Mouse (Mus musculus): ENCODE data around the gene Tshz3. TPM values are rescaled to one million over a fixed set of nuclear protein-coding genes. Genes with fewer than 3 reads are reported as not detected.

Tshz3 gene
- total RNA-seq (2022) = 10 to 100 TPM; 43.1 to 48.9 (median 45.9) TPM

DNA sequence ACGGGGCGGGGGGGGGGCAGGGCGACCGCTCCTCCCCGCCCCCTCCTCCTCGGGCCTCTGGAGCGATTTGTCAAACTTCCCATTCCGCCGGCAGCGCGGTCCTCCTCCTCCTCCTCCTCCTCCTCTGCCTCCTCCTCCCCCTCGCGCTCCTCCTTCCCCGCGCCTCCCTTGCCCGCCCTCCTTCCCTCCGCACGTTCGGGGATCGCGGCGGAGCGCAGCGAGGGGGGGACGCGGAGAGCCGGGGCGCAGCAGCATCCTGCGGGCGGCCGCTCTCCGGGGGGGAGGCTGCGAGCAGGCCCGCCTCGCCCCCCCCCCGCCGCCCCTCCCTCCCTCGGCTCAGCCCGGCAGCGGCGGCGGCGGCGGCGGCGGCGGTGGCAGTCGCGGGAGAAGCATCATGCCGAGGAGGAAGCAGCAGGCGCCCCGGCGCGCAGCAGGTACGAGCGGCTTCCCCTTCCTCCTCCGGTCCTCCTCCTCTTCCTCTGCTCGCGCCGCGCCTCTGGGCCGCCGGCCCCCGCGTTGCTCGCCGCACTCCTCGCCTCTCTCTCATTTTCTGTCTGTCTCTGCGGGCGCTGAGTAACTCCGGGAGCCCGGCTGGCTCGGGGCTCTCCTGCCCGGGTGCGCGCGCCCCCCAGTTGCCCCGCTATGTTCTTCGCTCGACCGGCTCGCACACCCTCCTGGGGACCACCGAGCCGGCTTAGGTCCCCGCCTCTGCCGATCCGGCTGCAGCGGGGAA, at the start of gene Tshz3:
Gene Tshz3, plus strand, starts transcription at position 263 of the 733 bp plus-strand sequence.
- DNase-seq (ENCODE audit: low spot score in 2 of 2) = no peak

DNA sequence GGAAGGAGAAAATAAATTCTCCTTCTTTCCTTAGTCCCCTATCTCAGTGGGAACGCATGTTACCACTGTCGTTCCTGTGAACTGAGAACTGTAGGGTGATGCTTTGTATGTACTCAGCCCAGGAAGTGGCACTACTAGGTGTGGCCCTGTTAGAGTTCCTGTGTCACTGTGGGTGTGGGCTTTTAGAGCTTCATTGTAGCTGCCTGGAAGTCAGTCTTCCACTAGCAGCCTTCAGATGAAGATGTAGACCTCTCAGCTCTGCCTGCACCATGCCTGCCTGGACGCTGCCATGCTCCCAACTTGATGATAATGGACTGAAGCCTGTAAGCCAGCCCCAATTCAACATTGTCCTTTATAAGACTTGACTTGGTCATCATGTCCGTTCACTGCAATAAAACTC, 42.0 kb upstream of the Tshz3 start:
- no peak for DNase-seq (ENCODE audit: low spot score in 2 of 2)

- DNase-seq (ENCODE audit: low spot score in 2 of 2) = no peak
Measured at GRCm38 (mm10) chr7:36656401-36656800, 41.5 kb upstream of the Tshz3 start.

GRCm38 (mm10) chr7:36658331-36658730, 39.6 kb upstream of the Tshz3 start:
- DNase-seq (ENCODE audit: low spot score in 2 of 2) = no peak

GRCm38 (mm10) chr7:36659265-36659664, 38.7 kb upstream of the Tshz3 start:
- no peak for DNase-seq (ENCODE audit: low spot score in 2 of 2)

DNA sequence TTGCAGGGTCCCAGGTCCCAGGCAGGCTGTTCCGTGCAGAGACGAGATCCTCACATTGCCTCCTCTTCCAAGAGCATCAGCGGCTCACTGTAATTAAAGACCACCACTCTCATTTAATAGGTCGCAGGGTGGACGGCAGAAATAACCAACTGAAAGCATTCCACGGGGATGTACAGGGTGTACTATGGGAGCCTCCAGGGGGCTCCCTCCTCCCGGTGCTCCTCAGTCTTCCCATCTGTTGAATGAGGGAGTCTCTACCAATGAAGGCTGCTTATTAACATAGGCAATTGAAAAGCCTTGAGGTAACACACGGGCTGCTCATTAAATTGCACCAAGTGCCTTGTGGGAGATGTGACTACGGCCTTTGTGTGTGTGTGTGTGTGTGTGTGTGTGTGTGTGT, 37.3 kb upstream of the Tshz3 start:
- no peak for DNase-seq (ENCODE audit: low spot score in 2 of 2)

GRCm38 (mm10) chr7:36663431-36663830, 34.5 kb upstream of the Tshz3 start:
- DNase-seq (ENCODE audit: low spot score in 2 of 2) = no peak

DNA sequence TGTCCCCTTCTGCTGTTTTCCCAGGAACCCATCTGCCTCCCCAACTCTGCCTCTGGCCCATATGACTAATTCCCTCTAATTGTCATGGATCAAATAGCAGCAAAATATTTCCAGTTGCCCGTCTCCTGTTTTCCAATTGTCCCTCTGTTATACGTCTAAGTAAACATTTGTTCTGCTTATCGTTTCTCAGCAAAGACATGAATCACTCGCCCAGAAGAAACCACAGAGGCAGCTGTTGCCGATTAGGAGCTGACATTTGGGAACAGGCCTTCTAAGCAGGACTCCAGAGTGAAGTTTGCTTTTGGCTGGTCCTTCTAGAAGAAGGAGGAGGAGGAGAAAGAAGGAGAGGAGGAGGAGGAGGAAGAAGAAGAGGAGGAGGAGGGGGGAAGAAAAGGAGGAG, 30.2 kb upstream of the Tshz3 start:
- no peak for DNase-seq (ENCODE audit: low spot score in 2 of 2)

- no peak for DNase-seq (ENCODE audit: low spot score in 2 of 2)
Measured at GRCm38 (mm10) chr7:36678031-36678430, 19.9 kb upstream of the Tshz3 start.

GRCm38 (mm10) chr7:36678510-36678909, 19.4 kb upstream of the Tshz3 start:
- DNase-seq (ENCODE audit: low spot score in 2 of 2) = no peak

GRCm38 (mm10) chr7:36679031-36679618, 18.8 kb upstream of the Tshz3 start:
- DNase-seq (ENCODE audit: low spot score in 2 of 2) = no peak

DNA sequence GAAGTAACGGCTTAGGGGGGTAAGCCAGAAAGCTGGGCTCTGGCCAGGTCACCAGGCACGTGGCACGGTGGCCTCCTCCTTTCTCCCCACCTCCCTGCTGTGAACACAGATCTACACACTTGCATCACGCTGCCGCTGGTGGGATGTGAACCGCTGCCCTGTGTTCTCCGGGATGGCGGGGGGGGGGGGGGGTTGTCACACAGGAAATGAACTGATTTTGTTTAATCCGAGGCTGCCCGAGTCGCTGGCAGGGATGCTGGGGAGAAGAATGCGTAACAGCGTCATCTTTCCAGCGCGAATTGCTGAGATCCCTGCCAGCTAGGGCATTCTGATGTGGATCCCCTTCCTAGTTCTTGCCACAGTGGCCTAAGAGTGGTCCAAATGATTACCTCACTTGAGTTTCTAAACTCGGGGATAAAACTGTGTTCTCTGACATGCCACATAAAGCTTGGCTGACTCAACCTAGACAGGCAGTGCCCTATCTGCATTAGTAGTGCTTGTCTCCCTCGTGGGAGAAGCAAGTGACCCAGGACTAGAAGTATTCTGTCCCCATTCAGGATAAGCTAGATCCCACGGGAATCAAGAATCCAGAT, 18.0 kb upstream of the Tshz3 start:
- no peak for DNase-seq (ENCODE audit: low spot score in 2 of 2)

GRCm38 (mm10) chr7:36687508-36687907, 10.4 kb upstream of the Tshz3 start:
- DNase-seq (ENCODE audit: low spot score in 2 of 2) = no peak

DNA sequence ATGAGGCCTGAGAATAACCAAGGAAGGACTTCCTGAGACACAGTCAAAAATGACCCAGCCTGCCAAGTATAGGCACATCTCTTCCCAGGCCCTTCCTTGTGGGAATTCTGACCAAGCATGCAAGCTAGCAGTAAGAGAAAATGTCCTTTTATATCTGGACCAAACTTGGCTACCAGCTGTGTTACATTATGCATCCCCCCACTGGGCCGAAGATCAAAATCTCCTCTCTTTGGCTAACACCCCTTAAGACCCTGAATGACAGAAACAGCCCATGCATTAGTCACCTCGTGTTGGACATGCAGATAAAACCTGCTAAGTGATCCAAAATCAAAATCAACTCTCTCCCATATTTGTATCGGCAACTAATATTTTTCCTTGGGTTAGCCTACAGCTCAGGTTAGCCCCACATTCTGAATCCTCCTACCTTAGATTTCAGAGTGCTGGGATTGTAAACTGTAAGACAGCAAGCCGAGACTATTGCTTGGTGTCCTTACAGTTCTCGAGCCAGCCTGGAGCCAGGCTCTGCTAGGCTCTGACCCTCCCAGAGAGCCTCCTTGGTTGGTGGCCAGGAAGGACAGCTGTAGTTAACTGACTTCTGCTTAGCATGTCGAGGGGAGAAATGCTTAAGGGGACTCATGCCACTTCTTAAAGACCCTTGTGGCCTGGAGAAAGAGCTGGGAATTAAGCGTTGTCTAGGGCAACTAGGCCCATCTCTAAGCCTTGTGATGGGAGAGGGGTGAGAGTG, 8.7 kb upstream of the Tshz3 start:
- no peak for DNase-seq (ENCODE audit: low spot score in 2 of 2)

DNA sequence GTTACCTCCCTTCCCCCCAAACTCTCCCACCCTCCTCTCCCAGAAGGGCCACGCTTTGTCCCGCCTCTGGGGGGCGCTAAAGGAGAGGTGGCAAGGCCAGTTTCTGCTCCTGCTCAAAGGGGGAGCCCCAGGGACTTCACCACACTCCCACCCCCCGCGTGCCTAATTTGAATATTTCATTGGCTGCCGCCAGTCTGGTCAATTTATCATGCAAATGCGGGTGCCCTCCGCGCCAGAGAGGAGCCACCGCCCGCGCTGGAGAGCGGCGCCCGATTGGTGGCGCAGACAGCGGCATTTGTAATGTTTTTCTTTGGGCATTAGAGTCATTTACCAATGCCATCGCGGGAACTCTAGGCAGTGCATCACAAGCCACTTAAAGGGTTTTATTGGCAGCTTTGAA, 7.4 kb upstream of the Tshz3 start:
- DNase-seq (ENCODE audit: low spot score in 2 of 2) = no peak

- DNase-seq (ENCODE audit: low spot score in 2 of 2) = no peak
Measured at GRCm38 (mm10) chr7:36691617-36692016, 6.3 kb upstream of the Tshz3 start.

- DNase-seq (ENCODE audit: low spot score in 2 of 2) = no peak
Measured at GRCm38 (mm10) chr7:36692381-36692780, 5.5 kb upstream of the Tshz3 start.

GRCm38 (mm10) chr7:36693081-36693480, 4.8 kb upstream of the Tshz3 start:
- no peak for DNase-seq (ENCODE audit: low spot score in 2 of 2)

DNA sequence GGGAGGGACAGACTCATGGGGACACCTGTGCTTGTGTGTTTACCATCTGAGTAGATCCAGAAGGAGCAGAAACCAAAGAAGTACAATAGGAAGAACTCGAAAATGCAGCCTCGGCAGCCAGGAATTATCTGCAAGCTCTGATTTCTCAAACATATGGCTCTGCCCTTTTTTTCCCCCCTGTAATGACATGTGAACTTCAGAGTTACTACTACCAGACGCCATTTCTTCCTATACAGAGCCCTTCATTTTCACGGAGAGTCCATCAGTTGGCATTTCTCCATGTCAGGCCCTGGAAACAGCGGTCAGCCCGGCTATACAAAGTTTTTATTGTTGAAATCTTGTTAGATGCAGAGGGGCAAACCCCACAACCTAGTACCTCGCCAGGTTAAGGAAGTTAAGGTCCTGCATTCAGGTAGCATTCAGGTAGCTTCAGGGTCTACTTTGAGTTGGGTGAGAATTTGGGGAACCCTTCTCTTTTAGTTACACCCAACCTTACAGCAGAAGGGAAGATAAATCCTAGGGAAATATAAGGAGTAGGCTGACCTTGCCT, 3.2 kb upstream of the Tshz3 start:
- DNase-seq (ENCODE audit: low spot score in 2 of 2) = no peak

DNA sequence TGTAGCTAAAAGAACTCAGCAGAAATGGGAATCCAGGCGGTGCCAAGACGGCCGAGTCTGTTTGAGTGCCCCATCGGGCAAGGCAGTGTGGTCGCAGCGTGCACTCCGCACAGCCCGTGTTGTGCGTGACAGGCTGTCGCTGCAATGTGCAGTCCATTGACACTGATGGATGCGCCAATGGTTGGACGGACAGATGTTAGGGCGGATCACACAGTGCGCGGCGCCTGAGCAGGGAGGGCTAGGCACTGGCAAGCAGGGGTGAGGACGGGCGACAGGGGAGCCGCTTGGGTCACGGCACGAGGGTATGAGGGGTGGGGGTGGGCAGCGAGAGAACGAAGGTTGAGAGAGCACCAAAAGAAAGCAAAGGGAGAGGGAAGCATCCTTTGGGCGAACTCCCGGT, 2.6 kb upstream of the Tshz3 start:
- DNase-seq (ENCODE audit: low spot score in 2 of 2) = no peak

DNA sequence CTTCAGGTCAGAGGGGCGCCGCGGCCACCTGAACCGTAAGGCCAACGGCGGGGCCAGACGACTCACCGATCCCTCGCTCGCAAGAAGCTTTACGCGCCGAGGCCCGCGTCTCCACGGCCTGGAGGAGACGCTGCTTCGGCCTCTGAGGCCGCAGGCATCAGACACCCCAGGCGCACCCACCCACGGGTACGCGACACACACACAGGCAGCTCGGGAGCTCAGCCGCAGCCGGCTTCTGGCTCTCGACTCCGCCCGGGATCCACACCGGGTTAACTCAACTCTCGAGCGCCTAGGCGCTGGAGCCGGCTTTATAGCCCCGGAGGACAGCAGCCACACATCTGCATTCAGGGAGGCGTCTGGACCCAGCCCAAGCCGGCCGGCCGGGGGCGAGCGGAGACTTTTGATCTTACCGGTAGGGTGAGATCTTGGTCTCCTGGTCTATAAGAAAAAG, 2.1 kb upstream of the Tshz3 start:
- DNase-seq (ENCODE audit: low spot score in 2 of 2) = no peak

All from left cerebral cortex, adult 8-10 months (tissue).